Mouse (Mus musculus): Measurements from ENCODE around the gene Olfr1150-ps1. TPM values are rescaled to one million over a fixed set of nuclear protein-coding genes. Genes with fewer than 3 reads are reported as not detected.

Gene Olfr1150-ps1
- polyA plus RNA-seq (2016; fragmentation: Nextera tagmentation; extraction: Ambion mirVana), result not detected in 2 replicates

DNA sequence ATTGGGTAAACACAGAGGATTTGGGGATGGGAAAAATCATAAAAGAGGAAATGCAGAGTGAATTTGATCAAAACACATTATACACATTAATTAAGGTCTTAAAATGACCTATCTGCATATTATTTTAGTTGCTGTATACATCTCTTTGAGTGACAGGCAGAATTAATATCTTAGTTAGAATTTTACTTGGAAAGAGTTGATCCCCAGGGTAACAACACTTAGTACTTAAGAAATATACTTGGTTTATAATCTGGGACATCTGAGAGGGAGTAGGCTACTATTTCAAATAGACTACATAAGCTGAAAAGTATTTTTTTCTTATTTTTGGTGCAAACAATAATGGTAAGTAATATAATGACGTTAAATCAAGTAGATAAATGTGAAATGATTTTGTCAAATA lies at the start of gene Olfr1150-ps1:
Olfr1150-ps1 (plus strand) TSS at position 301 of the 400 bp plus-strand sequence.
- no peaks in the 10 kb centered on the region for H3K4me1 ChIP-seq (replicated peaks)
- ATAC-seq (ENCODE audit: insufficient number of reproducible peaks, insufficient read depth, low FRiP score, low TSS enrichment, low read depth), result no peak
- no peaks in the 10 kb centered on the region for H3K27me3 ChIP-seq
- H3K9ac ChIP-seq (replicated peaks), result no peak within 1 kb of the TSS
- no peaks in the 10 kb centered on the region for H3K9me3 ChIP-seq
- WGBS, result 86% methylated on average over 1 of the region's 1 CpGs
- no peak within 1 kb of the TSS for H3K4me2 ChIP-seq
- H3K36me3 ChIP-seq, result no peaks in the 10 kb centered on the region
- H3K4me3 ChIP-seq (replicated peaks), result no peak within 1 kb of the TSS
- H3K27ac ChIP-seq, result no peak within 1 kb of the TSS

DNA sequence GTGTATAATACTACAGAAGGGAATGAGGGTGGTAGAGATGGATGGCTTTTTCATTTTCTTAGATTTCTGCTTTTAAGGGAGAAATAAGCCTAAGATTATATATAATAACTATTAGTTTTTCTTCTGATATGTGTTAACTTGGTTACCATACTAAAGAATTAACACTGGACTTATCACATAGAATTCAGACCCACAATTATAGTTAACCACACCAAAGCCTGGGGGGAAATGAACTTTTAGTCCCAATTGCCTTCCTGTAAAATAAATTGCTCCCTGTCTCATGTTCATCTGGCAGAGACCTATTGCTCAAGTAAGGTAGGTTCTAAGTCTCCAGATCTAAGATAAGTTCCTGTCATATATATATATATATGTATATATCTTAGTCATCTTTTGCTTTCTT lies 43.5 kb upstream of the Olfr1150-ps1 start, which contains the start of gene Olfr1143:
Olfr1143 (plus strand) TSS at position 301 of the 400 bp plus-strand sequence.
- Histone ChIP-seq H3K9me3 (no peaks in the 10 kb centered on the region), H3K27ac (no peak within 1 kb of the TSS)
- ATAC-seq (ENCODE audit: insufficient number of reproducible peaks, insufficient read depth, low FRiP score, low TSS enrichment, low read depth), result no peak

DNA sequence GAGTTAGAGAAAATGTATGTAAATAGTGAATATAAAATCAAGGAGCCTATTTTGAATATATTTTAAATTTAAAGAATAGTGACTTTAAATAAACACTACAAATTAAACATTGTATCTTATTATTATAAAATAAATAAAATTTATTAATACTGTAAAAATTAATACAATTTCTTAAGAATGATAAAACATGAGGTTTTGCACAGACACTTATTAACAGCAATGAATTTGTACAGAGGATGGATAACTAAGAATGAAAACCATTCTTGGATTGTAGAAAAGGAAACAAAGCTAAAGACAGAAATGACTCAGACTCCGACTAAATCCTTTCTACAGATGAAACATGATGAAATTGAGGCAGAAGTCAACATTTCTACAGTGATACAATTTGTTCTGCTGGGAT lies 34.3 kb upstream of the Olfr1150-ps1 start, which contains the start of gene Olfr1145:
Olfr1145 (plus strand) TSS at position 301 of the 400 bp plus-strand sequence.
- H3K4me1 ChIP-seq (replicated peaks), result no peaks in the 10 kb centered on the region
- H3K9me3 ChIP-seq, result no peaks in the 10 kb centered on the region
- H3K36me3 ChIP-seq, result no peaks in the 10 kb centered on the region
- H3K4me2 ChIP-seq, result no peak within 1 kb of the TSS
- no peak within 1 kb of the TSS for H3K4me3 ChIP-seq (replicated peaks)
- H3K27ac ChIP-seq, result no peak within 1 kb of the TSS
- H3K27me3 ChIP-seq, result no peaks in the 10 kb centered on the region
- ATAC-seq (ENCODE audit: insufficient number of reproducible peaks, insufficient read depth, low FRiP score, low TSS enrichment, low read depth), result no peak
- H3K9ac ChIP-seq (replicated peaks), result no peak within 1 kb of the TSS
- 79% methylated on average over 1 of the region's 1 CpGs for WGBS

More for the DNA sequence above, 43.5 kb upstream of the Olfr1150-ps1 start, which contains the start of gene Olfr1143:
- H3K4me2 ChIP-seq, result no peak within 1 kb of the TSS
- H3K36me3 ChIP-seq, result no peaks in the 10 kb centered on the region
- H3K4me3 ChIP-seq (replicated peaks), result no peak within 1 kb of the TSS
- no peaks in the 10 kb centered on the region for H3K27me3 ChIP-seq
- no peaks in the 10 kb centered on the region for H3K4me1 ChIP-seq (replicated peaks)
- no peak within 1 kb of the TSS for H3K9ac ChIP-seq (replicated peaks)

DNA sequence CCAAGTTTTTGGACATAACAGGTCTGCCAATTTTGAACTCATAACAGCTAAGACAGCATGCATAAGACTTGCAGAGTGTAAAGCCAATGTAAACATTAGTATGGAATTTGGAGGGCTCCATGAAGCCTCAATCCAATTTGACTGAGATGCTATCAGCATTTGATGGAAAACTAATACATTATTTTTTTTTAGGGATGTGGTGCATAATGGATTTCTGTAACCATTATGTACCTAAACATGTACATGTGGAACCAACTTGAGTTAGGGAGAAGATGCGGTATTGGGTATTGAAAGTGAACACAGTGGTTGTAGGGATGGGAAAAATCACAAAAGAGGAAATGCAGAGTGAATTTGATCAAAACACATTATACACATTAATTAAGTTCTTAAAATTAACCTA lies 13.6 kb upstream of the Olfr1150-ps1 start, which contains the start of gene Olfr1148:
Olfr1148 (plus strand) TSS at position 301 of the 400 bp plus-strand sequence.
- H3K9ac ChIP-seq (replicated peaks), result no peak within 1 kb of the TSS
- ATAC-seq (ENCODE audit: insufficient number of reproducible peaks, insufficient read depth, low FRiP score, low TSS enrichment, low read depth), result no peak
- no peaks in the 10 kb centered on the region for H3K9me3 ChIP-seq
- no peak within 1 kb of the TSS for H3K4me3 ChIP-seq (replicated peaks)
- H3K36me3 ChIP-seq, result no peaks in the 10 kb centered on the region
- H3K27ac ChIP-seq, result no peak within 1 kb of the TSS
- no peak within 1 kb of the TSS for H3K4me2 ChIP-seq
- 97% methylated on average over 1 of the region's 1 CpGs for WGBS
- H3K4me1 ChIP-seq (replicated peaks), result no peaks in the 10 kb centered on the region
- no peaks in the 10 kb centered on the region for H3K27me3 ChIP-seq

DNA sequence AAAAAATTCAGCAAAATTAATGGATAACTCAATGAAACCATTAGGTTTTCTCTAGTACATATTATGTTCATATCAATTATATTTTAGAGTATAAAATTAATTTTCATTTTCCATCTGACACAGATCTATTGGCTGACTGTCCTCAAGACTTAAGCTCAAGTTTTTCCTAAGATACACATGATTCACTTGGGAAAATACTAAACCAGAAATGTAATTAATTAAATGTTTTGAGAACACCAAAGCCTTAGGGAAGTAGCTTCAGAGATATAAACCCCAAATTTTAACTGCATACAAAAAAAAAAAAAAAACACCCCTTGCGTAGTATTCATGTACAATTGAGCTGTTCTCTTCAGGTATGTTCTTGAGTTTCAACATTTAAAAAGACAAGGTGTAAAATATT lies 11.8 kb downstream of the Olfr1150-ps1 start, which contains the start of gene Olfr1151:
Olfr1151 (plus strand) TSS at position 301 of the 400 bp plus-strand sequence.
- 100% methylated on average over 1 of the region's 1 CpGs for WGBS
- Histone ChIP-seq H3K9me3 (no peaks in the 10 kb centered on the region), H3K4me2 (no peak within 1 kb of the TSS), H3K9ac (replicated peaks) (no peak within 1 kb of the TSS), H3K36me3 (no peaks in the 10 kb centered on the region), H3K4me1 (replicated peaks) (no peaks in the 10 kb centered on the region), H3K4me3 (replicated peaks) (no peak within 1 kb of the TSS), H3K27ac (no peak within 1 kb of the TSS), H3K27me3 (no peaks in the 10 kb centered on the region)
- ATAC-seq (ENCODE audit: insufficient number of reproducible peaks, insufficient read depth, low FRiP score, low TSS enrichment, low read depth), result no peak

DNA sequence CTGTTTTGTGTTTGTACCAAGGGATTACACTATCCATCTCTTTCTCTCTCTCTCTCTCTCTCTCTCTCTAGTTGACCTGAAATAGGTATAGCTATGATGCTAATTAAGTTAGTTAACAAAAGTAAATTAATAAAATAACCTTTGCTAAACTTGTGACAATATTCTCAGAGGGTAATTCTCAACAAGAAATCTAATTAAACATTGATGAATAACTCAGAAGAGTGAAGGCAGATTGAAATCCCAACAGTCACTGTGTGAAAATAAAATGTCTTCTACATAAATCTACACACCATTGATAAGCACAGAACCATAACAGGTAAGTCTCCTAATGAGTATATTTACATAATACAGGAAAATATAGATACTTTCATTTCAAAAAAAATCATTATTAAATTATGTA lies 22.4 kb downstream of the Olfr1150-ps1 start, which contains the start of gene Olfr1152:
Olfr1152 (plus strand) TSS at position 301 of the 400 bp plus-strand sequence.
- H3K4me2 ChIP-seq, result no peak within 1 kb of the TSS
- H3K9me3 ChIP-seq, result no peaks in the 10 kb centered on the region
- no peak within 1 kb of the TSS for H3K4me3 ChIP-seq (replicated peaks)
- H3K27me3 ChIP-seq, result no peaks in the 10 kb centered on the region
- H3K27ac ChIP-seq, result no peak within 1 kb of the TSS
- ATAC-seq (ENCODE audit: insufficient number of reproducible peaks, insufficient read depth, low FRiP score, low TSS enrichment, low read depth), result no peak
- no peaks in the 10 kb centered on the region for H3K36me3 ChIP-seq
- no peaks in the 10 kb centered on the region for H3K4me1 ChIP-seq (replicated peaks)
- H3K9ac ChIP-seq (replicated peaks), result no peak within 1 kb of the TSS

DNA sequence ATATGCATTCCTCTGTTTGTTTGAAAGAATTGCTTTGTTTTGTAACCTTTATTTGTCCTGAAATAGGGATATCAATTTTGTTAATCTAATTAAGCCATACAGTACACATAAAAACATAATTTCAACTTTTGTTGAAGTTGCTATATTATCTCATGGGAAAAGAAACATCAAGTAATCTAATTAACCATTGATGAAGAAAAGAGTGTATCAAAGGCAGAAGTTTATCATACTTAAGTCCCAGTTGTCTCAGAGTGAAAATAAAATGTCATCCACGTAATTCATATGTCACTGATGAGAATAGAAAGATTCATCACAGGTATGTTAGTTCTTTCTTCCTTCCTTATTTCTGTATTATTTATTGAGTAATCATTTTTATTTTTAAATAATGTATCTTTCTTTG lies 50.9 kb downstream of the Olfr1150-ps1 start, which contains the start of gene Olfr1153:
Olfr1153 (plus strand) TSS at position 301 of the 400 bp plus-strand sequence.
- Histone ChIP-seq H3K36me3 (no peaks in the 10 kb centered on the region), H3K9ac (replicated peaks) (no peak within 1 kb of the TSS), H3K27ac (no peak within 1 kb of the TSS), H3K9me3 (no peaks in the 10 kb centered on the region), H3K27me3 (no peaks in the 10 kb centered on the region), H3K4me1 (replicated peaks) (no peaks in the 10 kb centered on the region), H3K4me2 (no peak within 1 kb of the TSS), H3K4me3 (replicated peaks) (no peak within 1 kb of the TSS)
- 83% methylated on average over 1 of the region's 1 CpGs for WGBS
- ATAC-seq (ENCODE audit: insufficient number of reproducible peaks, insufficient read depth, low FRiP score, low TSS enrichment, low read depth), result no peak

Other genes starting within 250 kb of the Olfr1150-ps1 start
- not detected in 2 replicates for gene Olfr1130, start 237.8 kb upstream of the Olfr1150-ps1 start, polyA plus RNA-seq (2016; fragmentation: Nextera tagmentation; extraction: Ambion mirVana)
- gene Olfr1131, start 216.9 kb upstream of the Olfr1150-ps1 start, polyA plus RNA-seq (2016; fragmentation: Nextera tagmentation; extraction: Ambion mirVana), result not detected in 2 replicates
- gene Olfr1132, start 206.5 kb upstream of the Olfr1150-ps1 start, polyA plus RNA-seq (2016; fragmentation: Nextera tagmentation; extraction: Ambion mirVana), result not detected in 2 replicates
- gene Olfr1133, start 196.6 kb upstream of the Olfr1150-ps1 start, polyA plus RNA-seq (2016; fragmentation: Nextera tagmentation; extraction: Ambion mirVana), result not detected in 2 replicates
- not detected in 2 replicates for gene Olfr1134, start 185.5 kb upstream of the Olfr1150-ps1 start, polyA plus RNA-seq (2016; fragmentation: Nextera tagmentation; extraction: Ambion mirVana)
- gene Olfr1135, start 170.3 kb upstream of the Olfr1150-ps1 start, polyA plus RNA-seq (2016; fragmentation: Nextera tagmentation; extraction: Ambion mirVana), result not detected in 2 replicates
- gene Olfr1136, start 150.0 kb upstream of the Olfr1150-ps1 start, polyA plus RNA-seq (2016; fragmentation: Nextera tagmentation; extraction: Ambion mirVana), result not detected in 2 replicates
- not detected in 2 replicates for gene Olfr1137, start 130.8 kb upstream of the Olfr1150-ps1 start, polyA plus RNA-seq (2016; fragmentation: Nextera tagmentation; extraction: Ambion mirVana)
- gene Olfr1138, start 104.0 kb upstream of the Olfr1150-ps1 start, polyA plus RNA-seq (2016; fragmentation: Nextera tagmentation; extraction: Ambion mirVana), result not detected in 2 replicates
- gene Olfr1140, start 100.2 kb upstream of the Olfr1150-ps1 start, polyA plus RNA-seq (2016; fragmentation: Nextera tagmentation; extraction: Ambion mirVana), result not detected in 2 replicates
- not detected in 2 replicates for gene Olfr1141, start 90.0 kb upstream of the Olfr1150-ps1 start, polyA plus RNA-seq (2016; fragmentation: Nextera tagmentation; extraction: Ambion mirVana)
- not detected in 2 replicates for gene Olfr152, start 64.5 kb upstream of the Olfr1150-ps1 start, polyA plus RNA-seq (2016; fragmentation: Nextera tagmentation; extraction: Ambion mirVana)
- not detected in 2 replicates for gene Olfr1143, start 43.4 kb upstream of the Olfr1150-ps1 start, polyA plus RNA-seq (2016; fragmentation: Nextera tagmentation; extraction: Ambion mirVana)
- gene Olfr1145, start 34.2 kb upstream of the Olfr1150-ps1 start, polyA plus RNA-seq (2016; fragmentation: Nextera tagmentation; extraction: Ambion mirVana), result not detected in 2 replicates
- not detected in 2 replicates for gene Olfr1148, start 13.5 kb upstream of the Olfr1150-ps1 start, polyA plus RNA-seq (2016; fragmentation: Nextera tagmentation; extraction: Ambion mirVana)
- not detected in 2 replicates for gene Olfr1151, start 11.9 kb downstream of the Olfr1150-ps1 start, polyA plus RNA-seq (2016; fragmentation: Nextera tagmentation; extraction: Ambion mirVana)
- gene Olfr1152, start 22.5 kb downstream of the Olfr1150-ps1 start, polyA plus RNA-seq (2016; fragmentation: Nextera tagmentation; extraction: Ambion mirVana), result not detected in 2 replicates
- not detected in 2 replicates for gene Olfr1153, start 51.0 kb downstream of the Olfr1150-ps1 start, polyA plus RNA-seq (2016; fragmentation: Nextera tagmentation; extraction: Ambion mirVana)
- not detected in 2 replicates for gene Olfr1154, start 61.2 kb downstream of the Olfr1150-ps1 start, polyA plus RNA-seq (2016; fragmentation: Nextera tagmentation; extraction: Ambion mirVana)
- gene Olfr1155, start 101.1 kb downstream of the Olfr1150-ps1 start, polyA plus RNA-seq (2016; fragmentation: Nextera tagmentation; extraction: Ambion mirVana), result not detected in 2 replicates
- not detected in 2 replicates for gene Olfr1156, start 109.1 kb downstream of the Olfr1150-ps1 start, polyA plus RNA-seq (2016; fragmentation: Nextera tagmentation; extraction: Ambion mirVana)
- not detected in 2 replicates for gene Olfr1157, start 124.3 kb downstream of the Olfr1150-ps1 start, polyA plus RNA-seq (2016; fragmentation: Nextera tagmentation; extraction: Ambion mirVana)
- not detected in 2 replicates for gene Olfr74, start 130.7 kb downstream of the Olfr1150-ps1 start, polyA plus RNA-seq (2016; fragmentation: Nextera tagmentation; extraction: Ambion mirVana)
- not detected in 2 replicates for gene Olfr1158, start 146.1 kb downstream of the Olfr1150-ps1 start, polyA plus RNA-seq (2016; fragmentation: Nextera tagmentation; extraction: Ambion mirVana)
- not detected in 2 replicates for gene Olfr1160, start 164.3 kb downstream of the Olfr1150-ps1 start, polyA plus RNA-seq (2016; fragmentation: Nextera tagmentation; extraction: Ambion mirVana)
- gene Olfr1161, start 178.8 kb downstream of the Olfr1150-ps1 start, polyA plus RNA-seq (2016; fragmentation: Nextera tagmentation; extraction: Ambion mirVana), result not detected in 2 replicates
- not detected in 2 replicates for gene Olfr73, start 193.7 kb downstream of the Olfr1150-ps1 start, polyA plus RNA-seq (2016; fragmentation: Nextera tagmentation; extraction: Ambion mirVana)
- gene Olfr1162, start 207.1 kb downstream of the Olfr1150-ps1 start, polyA plus RNA-seq (2016; fragmentation: Nextera tagmentation; extraction: Ambion mirVana), result not detected in 2 replicates
- gene Olfr1163, start 227.8 kb downstream of the Olfr1150-ps1 start, polyA plus RNA-seq (2016; fragmentation: Nextera tagmentation; extraction: Ambion mirVana), result not detected in 2 replicates
- gene Olfr1164, start 250.0 kb downstream of the Olfr1150-ps1 start, polyA plus RNA-seq (2016; fragmentation: Nextera tagmentation; extraction: Ambion mirVana), result not detected in 2 replicates